Comparison of ENCODE assay signal across 24 mouse cellular contexts in the genomic region with DNA sequence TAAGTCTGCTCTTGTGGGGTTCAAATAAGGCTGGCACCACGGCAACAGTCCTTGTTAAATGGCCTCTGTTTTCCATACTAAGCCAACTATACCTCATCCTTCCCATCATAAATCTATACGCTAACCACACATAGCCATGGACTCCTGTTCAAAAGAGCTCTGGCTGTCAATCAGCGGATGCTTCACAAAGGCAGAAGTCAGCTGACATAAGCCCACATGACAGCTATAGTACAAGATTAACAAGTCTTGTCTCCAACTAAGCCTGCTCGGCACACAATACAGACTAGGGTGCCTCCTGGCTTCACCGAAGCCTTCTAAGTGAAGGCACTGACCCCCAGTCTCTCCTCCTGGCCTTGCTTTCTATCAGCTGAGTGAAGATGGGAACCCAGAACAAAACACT. TPM values are rescaled to one million over a fixed set of nuclear protein-coding genes. Genes with fewer than 3 reads are reported as not detected.
A peak's percentile ranks its signal among the peaks of the same experiment; 100 is the strongest.
DNase-seq lines count a peak whose midpoint lies in the region; ATAC-seq lines count a peak whose summit lies in the region.
"Had no signal": no experiment of that assay in that cellular context is flagged by ENCODE, and none has a peak within 500 bp of the region (broad histone marks: within the 10 kb centered on the region; RNA-seq: fewer than 3 reads in every experiment).

No protein-coding gene starts in this region.

- 0 out of 2 replicates have a peak overlapping the region, but pooled peaks have one; percentile 10 for H3K27ac ChIP-seq in midbrain, embryonic 12.5 days (replicated peaks)
- H3K27ac ChIP-seq in midbrain, embryonic 10.5 days (replicated peaks) = no peak overlapping the region
- H3K27ac ChIP-seq: embryonic facial prominence, embryonic 12.5 days; embryonic facial prominence, embryonic 15.5 days; forebrain, embryonic 12.5 days; hindbrain, embryonic 10.5 days; hindbrain, embryonic 13.5 days had no signal

- H3K27me3 ChIP-seq in midbrain, embryonic 12.5 days = no peaks in the 10 kb centered on the region
- H3K27me3 ChIP-seq in midbrain, embryonic 10.5 days (ENCODE audit: low read depth, poor library complexity, severe bottlenecking) = no peaks in the 10 kb centered on the region
- H3K27me3 ChIP-seq: CH12.LX; embryonic facial prominence, embryonic 12.5 days; embryonic facial prominence, embryonic 15.5 days; forebrain, embryonic 12.5 days; hindbrain, embryonic 13.5 days had no signal

- H3K4me1 ChIP-seq in midbrain, embryonic 12.5 days = peaks cover 4% of the 10 kb centered on the region; the same call in 1 of the 2 replicates
- H3K4me1 ChIP-seq in midbrain, embryonic 10.5 days = peaks cover 16% of the 10 kb centered on the region

- ATAC-seq in midbrain, embryonic 12.5 days (ENCODE audit: low FRiP score, low read depth) = no peak
- ATAC-seq: forebrain, embryonic 16.5 days; hindbrain, embryonic 16.5 days had no signal

- H3K4me3 ChIP-seq in midbrain, embryonic 12.5 days = no peak overlapping the region
- H3K4me3 ChIP-seq in midbrain, embryonic 10.5 days = no peak overlapping the region
- H3K4me3 ChIP-seq: embryonic facial prominence, embryonic 12.5 days; embryonic facial prominence, embryonic 15.5 days; forebrain, embryonic 12.5 days; hindbrain, embryonic 10.5 days; hindbrain, embryonic 13.5 days had no signal

- H3K9ac ChIP-seq in midbrain, embryonic 12.5 days (replicated peaks) = no peak overlapping the region
- H3K9ac ChIP-seq: embryonic facial prominence, embryonic 12.5 days; embryonic facial prominence, embryonic 15.5 days; forebrain, embryonic 12.5 days; hindbrain, embryonic 13.5 days had no signal

- WGBS in midbrain, embryonic 12.5 days = 60% methylated on average over 5 of the region's 5 CpGs
- 76% methylated on average over 5 of the region's 5 CpGs for WGBS in midbrain, embryonic 10.5 days

- intact Hi-C loops in heart, postnatal 36 days (cut with DNase I) = no loop called here

- no peak overlapping the region for H3K4me2 ChIP-seq in midbrain, embryonic 12.5 days (replicated peaks)
- H3K4me2 ChIP-seq: embryonic facial prominence, embryonic 12.5 days; embryonic facial prominence, embryonic 15.5 days; forebrain, embryonic 12.5 days; heart, embryonic 11.5 days; hindbrain, embryonic 13.5 days had no signal

- H3K9me3 ChIP-seq in midbrain, embryonic 12.5 days = no peaks in the 10 kb centered on the region
- H3K9me3 ChIP-seq in midbrain, embryonic 10.5 days (replicated peaks) = no peaks in the 10 kb centered on the region
- H3K9me3 ChIP-seq: embryonic facial prominence, embryonic 12.5 days; embryonic facial prominence, embryonic 15.5 days; forebrain, embryonic 12.5 days; hindbrain, embryonic 10.5 days; hindbrain, embryonic 13.5 days had no signal

- DNase-seq in heart, adult 11 months = peak; percentile 40
- no peak for DNase-seq in heart, postnatal 36 days
- DNase-seq in midbrain, embryonic 10.5 days (ENCODE audit: low spot score) = no peak
- DNase-seq in retina, embryonic 14.5 days (ENCODE audit: low spot score) = peak; percentile 21
- DNase-seq in ovary, postnatal 10 days (ENCODE audit: low spot score) = no peak
- DNase-seq: adrenal gland, adult 2 months; adrenal gland, postnatal 14 days; B cell, adult 2 months; cerebellum, adult 11 months; cerebellum, adult 2 months; cerebellum, adult 9-11 months; cerebellum, postnatal 25 days; gastrocnemius, postnatal 10 days; gastrocnemius, postnatal 36 days had no signal

- H3K36me3 ChIP-seq in midbrain, embryonic 12.5 days = no peaks in the 10 kb centered on the region
- H3K36me3 ChIP-seq in midbrain, embryonic 10.5 days = peaks cover 1% of the 10 kb centered on the region; the same call in 1 of the 2 replicates
- H3K36me3 ChIP-seq: embryonic facial prominence, embryonic 12.5 days; embryonic facial prominence, embryonic 15.5 days; forebrain, embryonic 12.5 days; hindbrain, embryonic 13.5 days had no signal

RNA-seq across cellular contexts. Expression of a gene that starts 26.9 kb away (rescaled TPM):
- total RNA-seq in heart, postnatal 36 days (2021) = 10 to 100 TPM in 1 of 2 experiments, 1 to 10 TPM in 1; 4.6 to 10.1 TPM
- 72.5 and 77.2 TPM in 2 replicates for polyA plus RNA-seq in midbrain, embryonic 12.5 days (2016; fragmentation: Nextera tagmentation; extraction: Ambion mirVana)
- polyA plus RNA-seq in midbrain, embryonic 10.5 days (2016; fragmentation: Nextera tagmentation; extraction: Ambion mirVana) = 127 and 148 TPM in 2 replicates

Comparison
In these comparisons a context has a peak if more than half of its experiments do, and no peak if none do; other contexts are left out.
1. DNase-seq: peak in heart, adult 11 months (single experiment) and retina, embryonic 14.5 days (single experiment); none in heart, postnatal 36 days (0 of 2), midbrain, embryonic 10.5 days (single experiment) and ovary, postnatal 10 days (single experiment).